Mouse (Mus musculus): Measurements from ENCODE around the gene Ehd2. TPM values are rescaled to one million over a fixed set of nuclear protein-coding genes. Genes with fewer than 3 reads are reported as not detected.
A peak's percentile ranks its signal among the peaks of the same experiment; 100 is the strongest.

Ehd2 gene
- polyA plus RNA-seq, 1 experiment from 2014 or later: 37.9 TPM

DNA sequence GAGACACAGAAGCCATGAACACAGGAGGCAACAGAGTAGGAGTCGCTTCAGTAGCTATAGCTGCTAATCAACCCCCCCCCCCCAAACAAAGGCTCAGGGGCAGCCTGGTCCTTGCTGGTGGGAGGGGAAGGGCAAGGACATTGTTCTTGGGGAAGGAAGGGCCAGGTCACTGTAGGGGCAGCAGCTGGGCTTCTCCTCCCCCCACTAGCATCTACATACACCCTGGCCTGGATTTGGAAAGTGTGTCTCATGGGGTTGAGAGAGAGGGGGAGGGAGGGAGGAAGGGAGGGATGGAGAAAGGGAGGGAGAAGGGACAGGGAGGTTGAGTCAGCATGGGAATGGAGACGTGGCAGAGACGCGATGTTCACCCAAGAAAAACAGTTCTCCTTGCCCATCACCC, 6.7 kb downstream of the Ehd2 start:
- H3K4me3 ChIP-seq: no peak overlapping the region
- H3K4me1 ChIP-seq (replicated peaks): peaks cover 55% of the 10 kb centered on the region
- peaks cover 25% of the 10 kb centered on the region for H3K36me3 ChIP-seq
- no peaks in the 10 kb centered on the region for H3K9me3 ChIP-seq (replicated peaks)
- no peaks in the 10 kb centered on the region for H3K27me3 ChIP-seq (replicated peaks)
- no peak overlapping the region for H3K27ac ChIP-seq (ENCODE audit: poor library complexity, severe bottlenecking)
- 60% methylated on average over 4 of the region's 4 CpGs for WGBS
- ATAC-seq (ENCODE audit: insufficient number of reproducible peaks, low FRiP score): no peak
- no peak overlapping the region for H3K4me2 ChIP-seq
- no peak overlapping the region for H3K9ac ChIP-seq

- H3K36me3 ChIP-seq: peaks cover 43% of the 10 kb centered on the region
Observed at GRCm38 (mm10) chr7:15956143-15956542, 11.2 kb downstream of the Ehd2 start.

GRCm38 (mm10) chr7:15955509-15955908, 11.9 kb downstream of the Ehd2 start:
- peaks cover 24% of the 10 kb centered on the region for H3K4me1 ChIP-seq (replicated peaks)
- peak overlapping the region; percentile 65 for H3K4me2 ChIP-seq
- peaks cover 46% of the 10 kb centered on the region for H3K36me3 ChIP-seq
- no peaks in the 10 kb centered on the region for H3K27me3 ChIP-seq (replicated peaks)
- H3K9me3 ChIP-seq (replicated peaks): peaks cover 6% of the 10 kb centered on the region; the same call in 1 of the 2 replicates
- H3K4me3 ChIP-seq: peak overlapping the region; percentile 29
- peak overlapping the region; percentile 46 for H3K9ac ChIP-seq
- 0 out of 2 replicates have a peak, but pooled peaks have one; percentile 12 for ATAC-seq (ENCODE audit: insufficient number of reproducible peaks, low FRiP score)
- H3K27ac ChIP-seq (ENCODE audit: poor library complexity, severe bottlenecking): peak overlapping the region; percentile 50
- 18% methylated on average over 7 of the region's 7 CpGs for whole genome bisulfite sequencing

More at GRCm38 (mm10) chr7:15956143-15956542, 11.2 kb downstream of the Ehd2 start:
- no peak for ATAC-seq (ENCODE audit: insufficient number of reproducible peaks, low FRiP score)
- Histone ChIP-seq H3K9me3 (replicated peaks) (peaks cover 6% of the 10 kb centered on the region; the same call in 1 of the 2 replicates), H3K27me3 (replicated peaks) (no peaks in the 10 kb centered on the region), H3K4me3 (no peak overlapping the region), H3K27ac (ENCODE audit: poor library complexity, severe bottlenecking) (peak overlapping the region; percentile 50), H3K9ac (no peak overlapping the region), H3K4me2 (no peak overlapping the region), H3K4me1 (replicated peaks) (peaks cover 29% of the 10 kb centered on the region)
- 61% methylated on average over 5 of the region's 5 CpGs for WGBS

DNA sequence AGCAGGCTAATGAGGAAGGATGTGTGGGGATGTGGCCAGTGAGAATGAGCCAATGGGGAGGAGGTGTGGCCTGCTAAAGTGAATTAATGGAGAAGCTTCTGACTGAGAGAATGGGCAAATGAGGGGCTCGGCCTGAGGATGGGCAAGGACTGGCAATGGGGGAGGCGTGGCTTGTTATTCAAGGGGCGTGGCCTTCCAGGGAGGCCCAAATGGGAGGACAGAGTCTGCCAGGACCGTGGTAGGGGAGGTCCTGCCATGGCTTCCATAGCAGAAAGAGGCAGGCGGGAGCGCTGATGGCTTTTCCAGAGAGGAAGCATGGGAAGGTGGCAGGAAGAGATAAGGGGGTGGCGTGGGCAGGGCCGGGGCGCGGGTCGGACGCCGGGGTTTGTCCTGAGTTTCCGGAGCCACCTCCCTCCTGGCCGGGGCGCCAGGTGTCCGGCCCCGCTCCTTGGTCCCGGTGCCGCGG, 12.4 kb downstream of the Ehd2 start:
- Histone ChIP-seq H3K4me2 (peak overlapping the region; percentile 65), H3K9me3 (replicated peaks) (peaks cover 6% of the 10 kb centered on the region; the same call in 1 of the 2 replicates), H3K4me3 (peak overlapping the region; percentile 29), H3K27ac (ENCODE audit: poor library complexity, severe bottlenecking) (peak overlapping the region; percentile 50), H3K9ac (peak overlapping the region; percentile 46), H3K36me3 (peaks cover 49% of the 10 kb centered on the region), H3K27me3 (replicated peaks) (no peaks in the 10 kb centered on the region), H3K4me1 (replicated peaks) (peaks cover 23% of the 10 kb centered on the region)
- WGBS: 7% methylated on average over 21 of the region's 21 CpGs
- peak; percentile 75 for ATAC-seq (ENCODE audit: insufficient number of reproducible peaks, low FRiP score)

DNA sequence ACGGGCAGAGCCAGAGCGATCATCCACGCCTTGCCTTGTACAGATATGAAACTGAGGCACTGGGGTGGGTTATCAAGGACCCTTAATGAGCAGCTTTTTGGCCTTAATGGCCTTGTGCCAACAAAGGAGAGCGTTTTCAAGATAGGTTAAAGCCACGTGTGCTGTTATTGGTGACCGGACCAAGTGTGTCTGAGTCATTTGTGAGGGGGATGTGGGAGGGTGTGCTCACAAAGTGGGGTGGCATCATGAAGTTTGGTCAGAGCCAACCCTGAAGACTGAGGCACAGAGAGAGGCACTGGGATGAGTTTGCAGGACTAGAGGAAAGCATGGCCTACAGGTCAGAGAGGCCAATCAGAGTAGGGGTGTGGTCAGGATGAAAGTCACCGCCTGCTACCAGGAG, 12.9 kb downstream of the Ehd2 start:
- Histone ChIP-seq H3K4me1 (replicated peaks) (peaks cover 23% of the 10 kb centered on the region), H3K27me3 (replicated peaks) (no peaks in the 10 kb centered on the region), H3K27ac (ENCODE audit: poor library complexity, severe bottlenecking) (peak overlapping the region; percentile 45), H3K9me3 (replicated peaks) (peaks cover 6% of the 10 kb centered on the region; the same call in 1 of the 2 replicates), H3K4me3 (no peak overlapping the region), H3K9ac (no peak overlapping the region), H3K4me2 (no peak overlapping the region), H3K36me3 (peaks cover 46% of the 10 kb centered on the region)
- WGBS: 75% methylated on average over 7 of the region's 7 CpGs
- peak; percentile 15; the same call in 1 of the 2 replicates for ATAC-seq (ENCODE audit: insufficient number of reproducible peaks, low FRiP score)

DNA sequence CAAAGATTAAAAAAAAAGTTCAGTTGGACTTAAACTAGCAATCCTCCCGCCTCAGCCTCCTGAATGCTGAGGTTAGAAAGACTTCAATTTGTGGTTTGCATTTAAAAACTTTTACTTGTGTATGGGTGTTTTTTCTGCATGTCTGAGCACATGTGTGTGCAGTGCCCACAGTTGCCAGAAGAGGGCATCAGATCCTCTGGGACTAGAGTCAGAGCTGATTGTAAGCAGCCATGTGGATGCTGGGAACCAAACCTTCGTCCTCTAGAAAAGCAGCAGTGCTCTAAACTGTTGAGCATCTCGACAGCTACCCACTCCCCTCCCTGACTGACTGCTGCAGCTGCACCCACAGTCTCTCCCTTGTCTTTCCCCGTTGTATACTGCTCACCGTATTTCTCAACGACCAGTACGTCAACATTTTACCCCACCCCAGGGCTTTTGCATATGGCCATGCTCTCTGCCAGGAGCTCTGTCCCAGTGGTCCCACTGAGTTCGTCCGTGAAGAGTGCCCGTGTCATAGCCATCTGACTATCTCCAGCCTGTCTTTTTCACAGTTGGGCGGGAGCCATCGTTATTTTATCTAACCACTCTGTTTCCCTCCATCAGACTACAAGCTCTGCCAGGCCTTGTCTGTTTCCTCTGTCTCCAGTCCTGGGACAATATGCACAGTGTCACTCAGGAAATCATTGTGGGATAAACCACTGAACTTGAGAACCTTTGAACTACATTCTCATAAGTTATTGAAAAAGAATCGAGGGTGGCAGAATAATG, 13.9 kb downstream of the Ehd2 start:
- Histone ChIP-seq H3K4me3 (no peak overlapping the region), H3K36me3 (peaks cover 41% of the 10 kb centered on the region), H3K27ac (ENCODE audit: poor library complexity, severe bottlenecking) (no peak overlapping the region), H3K27me3 (replicated peaks) (no peaks in the 10 kb centered on the region), H3K4me2 (no peak overlapping the region), H3K9ac (no peak overlapping the region), H3K9me3 (replicated peaks) (peaks cover 6% of the 10 kb centered on the region; the same call in 1 of the 2 replicates), H3K4me1 (replicated peaks) (peaks cover 31% of the 10 kb centered on the region)
- WGBS: 80% methylated on average over 13 of the region's 13 CpGs
- ATAC-seq (ENCODE audit: insufficient number of reproducible peaks, low FRiP score): no peak

- Histone ChIP-seq H3K4me2 (no peak overlapping the region), H3K27me3 (replicated peaks) (no peaks in the 10 kb centered on the region), H3K36me3 (peaks cover 35% of the 10 kb centered on the region), H3K9ac (no peak overlapping the region), H3K9me3 (replicated peaks) (peaks cover 6% of the 10 kb centered on the region; the same call in 1 of the 2 replicates), H3K4me3 (no peak overlapping the region), H3K27ac (ENCODE audit: poor library complexity, severe bottlenecking) (no peak overlapping the region), H3K4me1 (replicated peaks) (peaks cover 36% of the 10 kb centered on the region)
- ATAC-seq (ENCODE audit: insufficient number of reproducible peaks, low FRiP score): no peak
- 44% methylated on average over 3 of the region's 3 CpGs for WGBS
Observed at GRCm38 (mm10) chr7:15952416-15952815, 15.0 kb downstream of the Ehd2 start.

DNA sequence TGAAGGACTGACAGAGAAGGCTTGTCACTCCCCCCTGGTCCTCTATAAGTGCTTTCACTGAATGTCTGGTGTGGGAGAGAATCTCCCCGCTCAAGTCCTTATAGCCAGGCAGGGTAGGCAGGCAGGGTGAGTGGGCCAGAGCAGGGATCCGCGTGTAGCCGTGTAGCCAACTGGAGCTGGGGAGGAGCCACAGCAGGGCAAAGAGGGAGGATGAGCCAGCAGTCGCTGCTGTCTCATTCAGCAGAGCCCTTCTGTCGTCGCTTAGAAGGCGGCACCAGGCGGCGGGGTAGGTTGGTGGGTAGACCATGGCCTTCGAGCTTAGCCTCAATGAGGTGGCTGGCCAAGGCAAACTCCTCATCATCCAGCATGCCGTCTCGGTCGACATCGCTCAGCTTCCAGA, 17.4 kb downstream of the Ehd2 start:
- WGBS: 82% methylated on average over 15 of the region's 15 CpGs
- peaks cover 24% of the 10 kb centered on the region for H3K36me3 ChIP-seq
- no peak overlapping the region for H3K27ac ChIP-seq (ENCODE audit: poor library complexity, severe bottlenecking)
- no peak for ATAC-seq (ENCODE audit: insufficient number of reproducible peaks, low FRiP score)
- no peaks in the 10 kb centered on the region for H3K27me3 ChIP-seq (replicated peaks)
- no peak overlapping the region for H3K4me3 ChIP-seq
- H3K9ac ChIP-seq: no peak overlapping the region
- H3K4me2 ChIP-seq: no peak overlapping the region
- H3K9me3 ChIP-seq (replicated peaks): peaks cover 6% of the 10 kb centered on the region; the same call in 1 of the 2 replicates
- peaks cover 24% of the 10 kb centered on the region for H3K4me1 ChIP-seq (replicated peaks)

- H3K9me3 ChIP-seq (replicated peaks): peaks cover 6% of the 10 kb centered on the region; the same call in 1 of the 2 replicates
- no peak overlapping the region for H3K4me2 ChIP-seq
- no peak for ATAC-seq (ENCODE audit: insufficient number of reproducible peaks, low FRiP score)
- no peak overlapping the region for H3K9ac ChIP-seq
- peaks cover 23% of the 10 kb centered on the region for H3K4me1 ChIP-seq (replicated peaks)
- peaks cover 26% of the 10 kb centered on the region for H3K36me3 ChIP-seq
- peak overlapping the region; percentile 58; the same call in 1 of the 2 replicates for H3K27ac ChIP-seq (ENCODE audit: poor library complexity, severe bottlenecking)
- no peak overlapping the region for H3K4me3 ChIP-seq
- no peaks in the 10 kb centered on the region for H3K27me3 ChIP-seq (replicated peaks)
- WGBS: 68% methylated on average over 7 of the region's 7 CpGs
Observed at GRCm38 (mm10) chr7:15949216-15949790, 18.1 kb downstream of the Ehd2 start.

- peak overlapping the region; percentile 58; the same call in 1 of the 2 replicates for H3K27ac ChIP-seq (ENCODE audit: poor library complexity, severe bottlenecking)
- H3K4me3 ChIP-seq: peak overlapping the region; percentile 28
- WGBS: 3% methylated on average over 23 of the region's 23 CpGs
- peaks cover 24% of the 10 kb centered on the region for H3K4me1 ChIP-seq (replicated peaks)
- peak overlapping the region; percentile 71 for H3K4me2 ChIP-seq
- H3K36me3 ChIP-seq: peaks cover 31% of the 10 kb centered on the region
- peak overlapping the region; percentile 72 for H3K9ac ChIP-seq
- peaks cover 2% of the 10 kb centered on the region; the same call in 1 of the 2 replicates for H3K9me3 ChIP-seq (replicated peaks)
- H3K27me3 ChIP-seq (replicated peaks): no peaks in the 10 kb centered on the region
- peak; percentile 66 for ATAC-seq (ENCODE audit: insufficient number of reproducible peaks, low FRiP score)
Observed at GRCm38 (mm10) chr7:15948381-15948941, 18.9 kb downstream of the Ehd2 start.

All from heart, embryonic 12.5 days (tissue).